Mouse (Mus musculus) midbrain, embryonic 15.5 days (tissue): ENCODE data around the gene 1700029P11Rik. TPM values are rescaled to one million over a fixed set of nuclear protein-coding genes. Genes with fewer than 3 reads are reported as not detected.

Experiments used
- ATAC-seq: fragments of 200-750 bp; cut with Nextera tagmentation; replicated peaks from 2 replicates; pipeline ENCODE4 v1.8.0; 2017; ENCODE audit warnings: moderate TSS enrichment
- H3K27ac ChIP-seq: fragments of 300-500 bp; sonication (generic); 2 replicates; pipeline ENCODE4 v1.5.1; 2015; ENCODE audit warnings: mild to moderate bottlenecking, inconsistent platforms
- H3K27me3 ChIP-seq: fragments of 300-500 bp; sonication (generic); replicated peaks from 2 replicates; pipeline ENCODE4 v1.6.1; 2015; ENCODE audit warnings: inconsistent platforms
- H3K36me3 ChIP-seq: fragments of 300-500 bp; sonication (generic); replicated peaks from 2 replicates; pipeline ENCODE4 v1.6.1; 2015; ENCODE audit warnings: inconsistent platforms
- H3K4me1 ChIP-seq: fragments of 300-500 bp; sonication (generic); 2 replicates; pipeline ENCODE4 v1.6.1; 2015; ENCODE audit warnings: inconsistent platforms
- H3K4me2 ChIP-seq: fragments of 300-500 bp; sonication (generic); 2 replicates; pipeline ENCODE4 v1.6.1; 2015; ENCODE audit warnings: inconsistent platforms, mild to moderate bottlenecking, moderate library complexity
- H3K4me3 ChIP-seq: fragments of 300-500 bp; sonication (generic); 2 replicates; pipeline ENCODE4 v1.5.1; 2015; ENCODE audit warnings: mild to moderate bottlenecking, inconsistent platforms
- H3K9ac ChIP-seq: fragments of 300-500 bp; sonication (generic); 2 replicates; pipeline ENCODE4 v1.6.1; 2015; ENCODE audit warnings: mild to moderate bottlenecking, inconsistent platforms
- H3K9me3 ChIP-seq: fragments of 300-500 bp; sonication (generic); 2 replicates; pipeline ENCODE4 v1.6.1; 2016; ENCODE audit warnings: inconsistent platforms
- WGBS: fragments of 180-500 bp; shearing (Covaris S2); methylation state at CpG from one replicate; pipeline ENCODE4 v1.1.7; 2015; ENCODE audit warnings: mixed read lengths; 5-methylcytosine and 5-hydroxymethylcytosine counted together
- polyA plus RNA-seq: library from polyadenylated mRNA; unstranded; fragments of >200 nt; fragmentation: Nextera tagmentation; extraction: Ambion mirVana; gene quantifications from 2 replicates; pipeline ENCODE4 v1.2.1, GENCODE M21; 2015

1700029P11Rik gene
- polyA plus RNA-seq, 1 experiment from 2014 or later = not detected

DNA sequence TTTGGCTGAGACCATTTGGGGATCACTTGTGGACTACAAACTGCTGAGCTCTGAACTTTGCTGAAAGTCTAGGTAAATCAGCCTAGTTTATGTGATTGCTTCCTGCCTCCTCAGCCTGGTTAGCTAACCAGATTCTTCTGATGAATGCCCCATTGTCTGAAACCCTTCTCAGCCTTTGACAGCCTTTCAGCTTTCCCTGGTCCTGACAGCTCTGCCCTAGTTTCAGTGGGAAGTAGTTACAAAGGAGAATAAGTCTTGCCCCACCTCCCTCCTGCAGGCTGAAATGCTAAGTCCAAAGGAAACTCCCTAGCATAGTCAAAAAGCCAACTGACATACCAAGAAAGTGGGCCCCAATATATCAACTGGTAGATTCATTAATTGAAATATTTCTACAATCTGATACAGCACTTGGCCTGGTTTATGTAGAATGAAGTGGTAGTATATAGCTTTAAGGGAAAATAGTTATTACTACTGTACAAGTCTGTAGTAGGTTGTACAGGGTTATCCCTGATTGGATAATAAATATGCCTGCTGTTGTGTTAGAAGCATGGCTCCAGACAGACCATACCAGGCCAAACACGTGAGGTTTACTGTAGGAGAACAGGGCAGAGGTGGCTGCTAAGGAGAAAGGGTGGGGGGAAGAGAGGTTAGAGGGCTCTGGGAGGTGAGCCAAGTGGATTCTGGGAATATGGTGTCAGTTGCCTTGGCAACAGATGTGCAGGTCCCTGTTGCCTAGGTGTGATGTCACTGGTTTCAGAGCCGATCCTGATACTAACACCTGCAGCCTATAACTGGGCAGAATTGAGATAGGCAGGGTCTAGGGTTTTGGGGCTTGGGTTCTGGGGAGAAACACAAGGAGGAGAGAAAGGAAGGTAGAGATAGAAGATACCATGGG is 5.2 kb downstream of the 1700029P11Rik start:
- no peak overlapping the region for H3K27ac ChIP-seq

DNA sequence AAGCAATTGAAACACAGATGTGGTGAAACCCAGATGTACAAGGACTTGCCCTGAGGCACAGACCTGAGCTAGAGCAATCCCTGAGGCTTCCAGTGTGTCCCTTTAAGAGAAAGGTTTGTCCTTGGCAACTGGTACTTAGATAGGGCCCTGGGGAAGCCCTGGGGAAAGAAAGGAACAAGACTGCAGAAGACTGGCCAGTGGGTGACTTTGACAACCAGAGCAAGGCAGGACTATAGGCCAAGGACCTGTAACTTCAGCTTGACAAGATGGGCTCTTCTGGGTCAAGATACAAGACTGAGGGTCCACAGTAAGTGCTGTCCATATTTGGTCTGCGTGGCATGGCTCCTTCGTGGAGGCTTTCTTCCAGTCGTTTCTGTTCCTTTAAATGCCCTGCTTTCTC is 7.3 kb downstream of the 1700029P11Rik start, which contains the start of gene Xrcc6:
TSS of gene Xrcc6 (plus strand) at position 190 of the 400 bp plus-strand sequence.
- no peaks in the 10 kb centered on the region for H3K27me3 ChIP-seq
- H3K36me3 ChIP-seq = no peaks in the 10 kb centered on the region; the same call in 1 of the 2 replicates
- H3K4me1 ChIP-seq = peaks cover 2% of the 10 kb centered on the region; the same call in 1 of the 2 replicates
- no peak within 1 kb of the TSS for H3K4me2 ChIP-seq
- no peaks in the 10 kb centered on the region for H3K9me3 ChIP-seq
- WGBS = 88% methylated on average over 3 of the region's 3 CpGs
- H3K4me3 ChIP-seq = no peak within 1 kb of the TSS
- H3K27ac ChIP-seq = no peak within 1 kb of the TSS
- no peak for ATAC-seq
- H3K9ac ChIP-seq = no peak within 1 kb of the TSS

More for the DNA sequence above, 5.2 kb downstream of the 1700029P11Rik start:
- Histone ChIP-seq H3K4me1 (peaks cover 2% of the 10 kb centered on the region; the same call in 1 of the 2 replicates), H3K36me3 (no peaks in the 10 kb centered on the region), H3K4me2 (no peak overlapping the region), H3K4me3 (no peak overlapping the region), H3K9me3 (no peaks in the 10 kb centered on the region), H3K27me3 (no peaks in the 10 kb centered on the region), H3K9ac (no peak overlapping the region)
- no peak for ATAC-seq
- 49% methylated on average over 2 of the region's 2 CpGs for WGBS

DNA sequence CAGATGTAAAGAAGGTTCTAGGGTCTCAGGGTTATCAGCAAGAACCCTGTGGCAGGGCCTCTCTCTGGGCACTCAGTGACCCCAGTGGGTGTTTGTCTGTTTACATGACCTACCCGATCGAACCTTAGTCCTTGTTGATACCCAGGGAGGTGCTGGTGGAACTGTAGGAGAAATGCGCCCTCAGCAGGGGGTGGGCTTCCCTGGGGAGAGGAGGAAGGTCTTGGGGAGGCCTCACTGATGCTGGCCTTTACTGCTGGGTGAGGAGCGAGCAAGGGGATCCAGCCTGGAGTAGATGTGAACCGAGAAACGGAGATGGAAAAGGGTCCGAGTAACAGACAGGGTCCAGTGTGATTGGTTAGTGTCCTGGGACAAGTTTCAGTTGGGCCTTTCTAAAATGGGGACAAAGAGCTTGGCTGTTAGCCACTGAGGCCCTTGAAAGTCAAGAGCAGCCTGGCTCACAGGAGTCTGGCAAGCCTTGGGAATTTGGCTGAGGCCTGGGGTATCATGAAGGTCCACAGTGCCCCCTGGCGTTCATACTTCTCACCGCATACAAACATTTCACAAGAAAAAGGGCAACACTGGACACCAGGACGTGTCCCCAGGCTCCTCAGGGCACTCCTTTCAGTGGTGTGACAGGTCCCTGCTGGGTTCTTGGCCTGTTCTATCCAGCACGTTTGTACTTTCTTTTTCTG is 9.2 kb downstream of the 1700029P11Rik start:
- Histone ChIP-seq H3K9ac (no peak overlapping the region), H3K4me3 (no peak overlapping the region), H3K4me1 (peaks cover 2% of the 10 kb centered on the region; the same call in 1 of the 2 replicates), H3K4me2 (no peak overlapping the region), H3K36me3 (peaks cover 13% of the 10 kb centered on the region; the same call in 1 of the 2 replicates), H3K27me3 (no peaks in the 10 kb centered on the region), H3K9me3 (no peaks in the 10 kb centered on the region), H3K27ac (peak overlapping the region; percentile 56)
- 42% methylated on average over 11 of the region's 11 CpGs for WGBS
- peak; percentile 45 for ATAC-seq

DNA sequence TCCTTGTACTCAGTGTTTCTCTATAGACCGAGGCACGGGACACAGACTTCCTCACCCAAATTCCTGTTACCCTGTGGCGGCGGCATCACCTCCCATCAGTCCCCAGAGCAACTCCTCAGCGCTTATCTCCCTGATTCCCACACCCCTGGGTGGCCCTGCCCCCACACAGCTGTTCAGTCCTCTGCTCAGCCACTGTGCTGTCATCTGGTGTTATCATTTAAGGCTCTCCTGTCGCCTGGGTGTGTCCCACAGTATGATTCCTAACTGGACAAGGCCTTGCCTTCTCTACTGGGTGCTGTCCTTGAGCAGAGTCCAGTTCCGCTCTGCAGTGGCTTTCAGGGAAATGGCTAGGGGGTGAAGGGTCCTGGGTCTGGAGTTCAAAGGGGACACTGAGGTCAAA is 10.2 kb downstream of the 1700029P11Rik start:
- ATAC-seq = no peak
- WGBS = 49% methylated on average over 7 of the region's 7 CpGs
- Histone ChIP-seq H3K9ac (no peak overlapping the region), H3K4me1 (no peaks in the 10 kb centered on the region), H3K4me3 (no peak overlapping the region), H3K27me3 (no peaks in the 10 kb centered on the region), H3K9me3 (no peaks in the 10 kb centered on the region), H3K27ac (no peak overlapping the region), H3K36me3 (peaks cover 20% of the 10 kb centered on the region; the same call in 1 of the 2 replicates), H3K4me2 (no peak overlapping the region)

DNA sequence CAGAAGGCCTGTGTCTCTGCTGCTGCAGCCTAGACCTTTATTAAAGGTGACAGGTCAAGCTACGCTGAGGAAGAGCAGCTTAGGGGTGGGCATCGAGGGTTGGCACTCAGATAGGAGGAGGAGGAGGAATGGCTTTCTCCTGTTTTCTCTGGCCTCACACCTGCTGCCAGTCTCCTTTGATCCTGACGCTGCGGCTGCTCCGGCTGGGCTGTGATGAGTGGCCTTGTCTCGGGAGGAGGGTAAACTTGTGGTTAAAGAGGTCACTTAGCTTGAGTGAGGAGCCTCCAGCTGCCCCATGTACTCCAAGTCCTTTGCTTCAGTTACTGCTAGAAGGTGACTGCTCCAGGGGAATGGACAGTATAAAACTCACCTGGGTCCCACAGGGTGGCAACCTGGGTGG is 13.7 kb downstream of the 1700029P11Rik start:
- no peak for ATAC-seq
- H3K4me2 ChIP-seq = no peak overlapping the region
- no peaks in the 10 kb centered on the region for H3K27me3 ChIP-seq
- no peak overlapping the region for H3K27ac ChIP-seq
- no peaks in the 10 kb centered on the region for H3K9me3 ChIP-seq
- WGBS = 85% methylated on average over 6 of the region's 6 CpGs
- H3K4me1 ChIP-seq = no peaks in the 10 kb centered on the region
- H3K4me3 ChIP-seq = no peak overlapping the region
- peaks cover 46% of the 10 kb centered on the region for H3K36me3 ChIP-seq
- H3K9ac ChIP-seq = no peak overlapping the region

DNA sequence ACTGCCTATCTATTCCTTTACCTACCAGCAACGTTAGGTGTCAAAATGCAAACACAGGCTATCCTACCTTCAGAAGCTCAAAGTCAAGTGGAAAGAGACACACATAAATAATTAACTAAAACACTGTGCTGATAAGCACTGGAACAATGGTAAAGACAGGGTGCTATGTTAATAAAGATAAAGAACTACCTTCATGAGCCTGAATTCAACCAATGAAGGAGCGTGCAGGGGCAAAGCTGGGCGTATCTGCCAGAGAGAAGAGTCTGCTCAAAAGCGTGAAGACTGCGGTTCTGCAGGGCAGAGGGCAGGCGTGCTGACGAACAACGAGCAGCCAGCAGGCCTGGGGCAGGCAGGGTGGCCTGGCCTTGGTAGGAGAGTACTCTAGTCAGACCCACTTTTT is 23.9 kb downstream of the 1700029P11Rik start:
- no peak overlapping the region for H3K4me3 ChIP-seq
- WGBS = 93% methylated on average over 8 of the region's 8 CpGs

DNA sequence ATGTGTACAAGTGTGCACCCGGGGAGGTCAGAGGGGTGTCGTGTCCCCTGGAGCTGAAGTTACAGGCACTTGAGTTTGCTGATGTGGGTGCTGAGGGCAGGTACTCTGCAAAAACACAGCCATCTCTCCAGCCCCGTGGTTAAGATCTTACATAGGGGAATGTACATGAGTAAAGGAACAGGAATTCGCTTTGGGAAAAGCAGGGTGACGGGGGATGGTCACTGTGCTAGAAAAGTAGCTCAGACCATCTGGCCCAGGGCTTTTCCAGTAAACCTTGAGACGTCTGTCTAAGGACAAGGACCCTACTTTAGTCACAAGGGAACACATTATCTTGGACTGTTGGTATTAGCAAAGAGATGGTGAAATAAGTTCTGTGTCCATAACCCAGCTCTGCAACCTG is 31.6 kb downstream of the 1700029P11Rik start:
- H3K9ac ChIP-seq = no peak overlapping the region
- peaks cover 20% of the 10 kb centered on the region for H3K4me1 ChIP-seq
- 91% methylated on average over 6 of the region's 6 CpGs for WGBS
- H3K4me2 ChIP-seq = no peak overlapping the region
- H3K27ac ChIP-seq = no peak overlapping the region
- no peaks in the 10 kb centered on the region for H3K9me3 ChIP-seq
- no peaks in the 10 kb centered on the region for H3K36me3 ChIP-seq
- no peak overlapping the region for H3K4me3 ChIP-seq
- no peaks in the 10 kb centered on the region for H3K27me3 ChIP-seq
- no peak for ATAC-seq

More for the DNA sequence above, 23.9 kb downstream of the 1700029P11Rik start:
- ATAC-seq = no peak
- H3K4me2 ChIP-seq = no peak overlapping the region
- H3K36me3 ChIP-seq = peaks cover 4% of the 10 kb centered on the region; the same call in 1 of the 2 replicates
- H3K27me3 ChIP-seq = no peaks in the 10 kb centered on the region
- H3K4me1 ChIP-seq = no peaks in the 10 kb centered on the region
- no peak overlapping the region for H3K9ac ChIP-seq
- H3K27ac ChIP-seq = no peak overlapping the region
- no peaks in the 10 kb centered on the region for H3K9me3 ChIP-seq

DNA sequence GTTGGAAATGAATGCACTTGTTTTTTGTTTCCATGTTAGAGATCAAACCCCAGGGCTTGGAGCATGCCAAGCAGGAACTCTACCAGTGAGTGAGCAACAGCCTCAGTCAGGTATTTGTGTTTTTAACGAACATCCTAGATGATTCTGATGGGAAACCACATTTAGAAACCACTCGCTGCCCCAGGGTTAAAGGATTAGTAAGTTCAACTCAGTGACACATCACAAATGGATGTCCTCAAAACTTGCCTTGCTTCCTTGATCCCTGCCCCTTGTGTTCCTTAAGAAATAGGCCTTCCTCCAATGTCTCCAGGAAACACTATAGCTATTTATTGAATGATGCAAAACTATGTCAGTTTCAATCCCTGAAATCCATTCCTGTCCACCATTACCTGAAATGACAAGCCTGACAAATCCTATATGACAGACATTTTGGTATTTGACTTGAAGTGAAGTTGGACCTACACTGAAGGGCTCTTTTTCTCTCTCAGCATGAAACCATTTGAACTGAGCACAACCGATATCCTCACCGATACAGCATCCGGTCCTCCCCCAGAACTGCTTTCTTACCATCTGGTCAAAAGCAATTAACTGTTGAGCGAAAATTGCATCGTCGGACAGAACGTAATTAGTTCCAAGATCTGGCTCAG is 34.5 kb downstream of the 1700029P11Rik start:
- 15% methylated on average over 9 of the region's 9 CpGs for WGBS
- peaks cover 25% of the 10 kb centered on the region for H3K4me1 ChIP-seq
- H3K4me2 ChIP-seq = peak overlapping the region; percentile 88
- H3K4me3 ChIP-seq = peak overlapping the region; percentile 50
- peaks cover 4% of the 10 kb centered on the region; the same call in 1 of the 2 replicates for H3K36me3 ChIP-seq
- H3K9me3 ChIP-seq = no peaks in the 10 kb centered on the region
- H3K27ac ChIP-seq = peak overlapping the region; percentile 78
- peak overlapping the region; percentile 53 for H3K9ac ChIP-seq
- no peaks in the 10 kb centered on the region for H3K27me3 ChIP-seq
- no peak for ATAC-seq

DNA sequence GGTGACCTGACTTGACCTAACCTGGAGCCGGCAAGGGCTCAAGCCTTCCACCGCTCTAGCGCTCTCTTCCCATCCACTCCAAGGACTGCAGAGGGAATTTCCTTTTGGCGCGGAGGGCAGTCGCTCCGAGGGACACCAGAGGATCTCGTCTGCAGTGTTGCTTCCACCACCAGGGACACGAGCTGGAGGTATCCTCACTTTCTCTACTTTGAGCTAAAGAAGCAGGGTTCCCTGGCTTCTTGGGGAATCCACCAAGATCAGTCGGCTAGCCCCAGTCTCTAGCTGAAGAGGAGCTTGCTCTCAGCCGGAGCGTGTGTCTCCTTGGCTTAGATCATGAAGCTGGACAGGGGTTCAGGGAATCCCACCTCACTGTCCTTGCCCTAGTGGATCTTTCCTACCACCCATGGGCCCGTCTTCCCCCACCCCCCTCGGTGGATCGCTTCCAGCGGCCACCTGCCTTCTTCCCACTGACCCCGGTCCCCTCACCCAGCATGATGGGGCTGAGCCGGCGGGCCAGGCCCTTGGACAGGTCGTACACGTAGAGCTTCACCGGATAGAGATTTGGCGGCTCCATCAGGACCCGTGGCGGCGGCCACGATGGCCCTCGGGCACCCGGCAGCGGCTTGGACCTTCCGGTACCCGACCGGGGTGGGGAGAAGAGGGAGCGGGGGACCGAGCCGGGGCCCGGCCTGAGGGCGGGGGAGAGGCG is 35.2 kb downstream of the 1700029P11Rik start:
- Histone ChIP-seq H3K9ac (peak overlapping the region; percentile 53), H3K9me3 (no peaks in the 10 kb centered on the region), H3K4me3 (peak overlapping the region; percentile 50), H3K27ac (peak overlapping the region; percentile 78), H3K4me2 (peak overlapping the region; percentile 88), H3K36me3 (peaks cover 4% of the 10 kb centered on the region; the same call in 1 of the 2 replicates), H3K4me1 (peaks cover 25% of the 10 kb centered on the region), H3K27me3 (no peaks in the 10 kb centered on the region)
- WGBS = under 1% methylated on average over 39 of the region's 39 CpGs
- ATAC-seq = peak; percentile 83

DNA sequence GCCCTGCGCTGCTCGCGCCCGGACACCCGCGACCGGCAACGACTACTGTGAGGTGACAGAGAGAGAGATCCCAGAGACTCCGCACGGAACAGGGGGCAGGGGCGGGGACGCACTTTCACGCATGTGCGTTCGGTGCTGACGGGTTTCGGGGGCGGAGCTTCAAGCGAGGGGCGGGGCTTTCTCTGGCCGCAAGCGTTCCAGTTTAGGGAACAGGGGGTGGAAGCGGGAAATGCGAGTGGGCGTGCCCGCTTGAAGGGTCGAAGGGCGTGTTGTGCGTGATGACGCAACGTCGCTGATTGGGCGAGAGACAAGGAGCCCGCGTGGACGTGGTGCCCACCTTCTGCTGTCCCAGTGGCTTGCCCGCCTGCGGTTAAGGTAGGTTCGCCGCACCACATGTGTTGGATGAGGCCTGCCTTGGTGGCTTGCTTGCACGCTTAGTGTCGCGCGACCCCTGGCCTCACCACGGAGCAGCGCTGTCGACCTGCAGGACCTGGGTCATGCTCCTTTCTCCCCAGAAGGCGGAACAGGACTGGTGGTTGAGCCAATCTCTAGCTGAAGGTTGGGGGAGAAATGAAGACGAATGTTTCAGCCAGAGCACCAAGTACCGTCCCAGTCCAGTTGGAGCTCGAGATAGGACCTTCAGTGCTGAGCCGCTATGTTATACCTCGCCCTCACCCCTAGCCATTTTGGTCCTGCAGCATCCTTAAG is 35.9 kb downstream of the 1700029P11Rik start:
- H3K4me1 ChIP-seq = peaks cover 25% of the 10 kb centered on the region
- H3K27ac ChIP-seq = peak overlapping the region; percentile 78
- H3K4me2 ChIP-seq = peak overlapping the region; percentile 88
- under 1% methylated on average over 53 of the region's 53 CpGs for WGBS
- peak overlapping the region; percentile 77 for H3K9ac ChIP-seq
- peak overlapping the region; percentile 50 for H3K4me3 ChIP-seq
- H3K36me3 ChIP-seq = peaks cover 5% of the 10 kb centered on the region; the same call in 1 of the 2 replicates
- ATAC-seq = peak; percentile 97
- H3K27me3 ChIP-seq = no peaks in the 10 kb centered on the region
- no peaks in the 10 kb centered on the region for H3K9me3 ChIP-seq

DNA sequence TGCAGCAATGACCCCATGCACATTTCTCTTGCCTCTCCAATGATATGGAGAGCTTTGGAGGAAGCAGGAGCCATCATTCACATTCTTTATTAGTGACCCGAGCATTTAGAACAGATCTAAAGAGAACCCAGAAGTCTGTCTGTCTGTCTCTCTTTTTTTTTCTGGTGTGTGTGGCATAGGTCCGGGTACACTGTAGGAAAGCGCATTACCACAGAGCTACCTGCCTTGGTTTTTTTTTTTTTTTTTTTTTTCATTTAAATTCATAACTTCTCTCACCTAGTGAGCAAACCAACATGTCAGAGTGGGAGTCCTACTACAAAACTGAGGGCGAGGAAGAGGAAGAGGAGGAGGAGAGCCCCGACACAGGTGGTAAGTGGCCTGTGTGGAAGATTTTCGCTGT is 36.5 kb downstream of the 1700029P11Rik start:
- Histone ChIP-seq H3K27me3 (no peaks in the 10 kb centered on the region), H3K4me3 (peak overlapping the region; percentile 50), H3K9ac (peak overlapping the region; percentile 77), H3K4me2 (peak overlapping the region; percentile 88), H3K27ac (peak overlapping the region; percentile 78), H3K4me1 (peaks cover 25% of the 10 kb centered on the region), H3K36me3 (peaks cover 7% of the 10 kb centered on the region; the same call in 1 of the 2 replicates), H3K9me3 (no peaks in the 10 kb centered on the region)
- no peak for ATAC-seq
- 16% methylated on average over 5 of the region's 6 CpGs for WGBS
